Mouse (Mus musculus): ENCODE results near the gene Naa15. TPM values are rescaled to one million over a fixed set of nuclear protein-coding genes. Genes with fewer than 3 reads are reported as not detected.
A peak's percentile ranks its signal among the peaks of the same experiment; 100 is the strongest.

Gene Naa15
- polyA plus RNA-seq, 1 experiment from 2014 or later, result 48.4 TPM

DNA sequence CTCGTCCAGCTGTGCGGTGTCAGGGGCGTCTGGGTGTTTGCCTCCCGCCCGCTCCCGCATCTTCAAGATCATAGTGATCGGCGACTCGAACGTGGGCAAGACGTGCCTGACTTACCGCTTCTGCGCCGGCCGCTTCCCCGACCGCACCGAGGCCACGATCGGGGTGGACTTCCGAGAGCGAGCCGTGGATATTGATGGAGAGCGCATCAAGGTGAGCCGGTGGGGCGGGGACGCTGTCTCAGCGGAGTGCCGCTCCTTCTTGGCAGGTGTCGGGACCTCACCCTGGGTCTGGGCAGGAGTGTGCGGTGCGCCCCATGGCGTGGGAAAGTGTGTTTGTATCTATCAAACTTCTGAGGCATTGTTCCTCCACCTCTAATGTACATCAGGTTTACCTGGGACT, 69.4 kb downstream of the Naa15 start:
- ATAC-seq (replicated peaks; ENCODE audit: low FRiP score) (peak; percentile 7), DNase-seq (ENCODE audit: low spot score) (no peak)
- peak overlapping the region; percentile 93 for H3K9ac ChIP-seq (ENCODE audit: low read depth, low read length)
- H3K27ac ChIP-seq (ENCODE audit: low read depth, low read length), result peak overlapping the region; percentile 88
- under 1% methylated on average over 33 of the region's 33 CpGs for WGBS
- H3K9me3 ChIP-seq (ENCODE audit: control insufficient read depth, low read length), result no peaks in the 10 kb centered on the region
- H3K4me2 ChIP-seq, result peak overlapping the region; percentile 93
- peaks cover 16% of the 10 kb centered on the region for H3K4me1 ChIP-seq (replicated peaks; ENCODE audit: control insufficient read depth, insufficient read depth, low read length)
- H3K36me3 ChIP-seq (ENCODE audit: control insufficient read depth, insufficient read depth, low read length), result no peaks in the 10 kb centered on the region
- H3K27me3 ChIP-seq (replicated peaks; ENCODE audit: control insufficient read depth, insufficient read depth, low read length), result no peaks in the 10 kb centered on the region
- peak overlapping the region; percentile 84 for H3K4me3 ChIP-seq (ENCODE audit: low read depth, low read length)

DNA sequence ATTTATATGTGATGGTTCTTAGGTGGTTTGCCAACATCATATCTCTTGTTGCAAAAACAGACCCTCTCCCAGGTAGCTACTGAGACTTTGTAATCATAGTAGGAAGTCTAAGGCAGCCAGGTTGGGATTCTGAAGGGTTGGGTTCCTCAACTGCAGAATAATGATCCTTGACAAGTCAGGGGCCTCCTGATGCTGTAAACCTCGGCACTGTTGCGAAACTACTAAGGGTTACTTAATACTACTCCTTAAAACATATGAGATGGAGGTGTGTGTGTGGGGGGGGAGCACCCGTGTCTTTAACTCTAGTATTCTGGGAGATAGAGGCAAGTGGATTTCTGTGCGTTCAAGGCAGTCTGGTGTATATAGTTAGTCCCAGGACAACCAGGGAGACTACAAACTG, 70.4 kb downstream of the Naa15 start:
- Histone ChIP-seq H3K27ac (ENCODE audit: low read depth, low read length) (no peak overlapping the region), H3K27me3 (replicated peaks; ENCODE audit: control insufficient read depth, insufficient read depth, low read length) (no peaks in the 10 kb centered on the region), H3K9ac (ENCODE audit: low read depth, low read length) (no peak overlapping the region), H3K4me2 (peak overlapping the region; percentile 93), H3K4me1 (replicated peaks; ENCODE audit: control insufficient read depth, insufficient read depth, low read length) (peaks cover 16% of the 10 kb centered on the region), H3K36me3 (ENCODE audit: control insufficient read depth, insufficient read depth, low read length) (no peaks in the 10 kb centered on the region), H3K4me3 (ENCODE audit: low read depth, low read length) (peak overlapping the region; percentile 84; the same call in 1 of the 2 replicates), H3K9me3 (ENCODE audit: control insufficient read depth, low read length) (no peaks in the 10 kb centered on the region)
- ATAC-seq (replicated peaks; ENCODE audit: low FRiP score) (no peak), DNase-seq (ENCODE audit: low spot score) (no peak)
- 66% methylated on average over 4 of the region's 4 CpGs for WGBS

GRCm38 (mm10) chr3:51486491-51487195, 71.7 kb downstream of the Naa15 start:
- 87% methylated on average over 4 of the region's 4 CpGs for WGBS
- no peak overlapping the region for H3K4me3 ChIP-seq (ENCODE audit: low read depth, low read length)
- H3K4me1 ChIP-seq (replicated peaks; ENCODE audit: control insufficient read depth, insufficient read depth, low read length), result peaks cover 21% of the 10 kb centered on the region
- H3K9me3 ChIP-seq (ENCODE audit: control insufficient read depth, low read length), result no peaks in the 10 kb centered on the region
- H3K27me3 ChIP-seq (replicated peaks; ENCODE audit: control insufficient read depth, insufficient read depth, low read length), result no peaks in the 10 kb centered on the region
- no peak for ATAC-seq (replicated peaks; ENCODE audit: low FRiP score)
- H3K4me2 ChIP-seq, result no peak overlapping the region
- no peak overlapping the region for H3K27ac ChIP-seq (ENCODE audit: low read depth, low read length)
- no peak overlapping the region for H3K9ac ChIP-seq (ENCODE audit: low read depth, low read length)
- H3K36me3 ChIP-seq (ENCODE audit: control insufficient read depth, insufficient read depth, low read length), result no peaks in the 10 kb centered on the region
- no peak for DNase-seq (ENCODE audit: low spot score)

DNA sequence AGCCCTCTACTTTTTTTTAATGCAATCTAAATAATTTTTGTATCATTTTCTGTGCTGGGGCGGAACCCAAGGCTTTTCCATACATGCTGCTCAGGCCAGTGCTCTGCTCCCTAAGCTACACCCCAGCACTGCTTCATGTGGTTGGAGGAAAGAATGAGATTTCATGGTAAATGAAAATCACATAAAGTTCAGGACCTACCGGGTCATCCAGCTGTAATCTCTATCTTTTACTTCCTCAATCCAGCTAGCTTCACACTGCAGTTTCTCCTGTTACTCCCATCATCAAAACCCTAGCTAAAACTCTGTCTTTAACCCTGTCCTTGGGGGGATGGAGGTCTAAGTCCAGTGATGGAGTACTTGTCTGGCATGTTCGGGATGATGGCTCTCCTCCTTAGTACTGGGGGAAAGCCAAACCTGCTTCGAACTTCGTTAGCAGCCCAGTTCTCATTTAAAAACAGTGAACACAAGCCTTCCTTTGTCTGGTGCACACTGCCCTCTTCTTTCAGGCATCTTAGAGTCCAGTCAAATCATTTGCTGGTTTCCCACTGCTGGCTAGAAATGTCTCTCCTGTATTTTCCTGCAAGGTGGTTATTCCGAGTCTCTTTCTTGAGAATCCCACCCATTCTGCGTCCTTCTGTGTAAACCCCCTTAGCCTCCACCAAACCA, 75.3 kb downstream of the Naa15 start:
- DNase-seq (ENCODE audit: low spot score) (no peak), ATAC-seq (replicated peaks; ENCODE audit: low FRiP score) (no peak)
- H3K4me2 ChIP-seq, result no peak overlapping the region
- no peaks in the 10 kb centered on the region for H3K27me3 ChIP-seq (replicated peaks; ENCODE audit: control insufficient read depth, insufficient read depth, low read length)
- H3K36me3 ChIP-seq (ENCODE audit: control insufficient read depth, insufficient read depth, low read length), result peaks cover 4% of the 10 kb centered on the region; the same call in 1 of the 2 replicates
- WGBS, result 86% methylated on average over 7 of the region's 7 CpGs
- no peak overlapping the region for H3K27ac ChIP-seq (ENCODE audit: low read depth, low read length)
- H3K4me1 ChIP-seq (replicated peaks; ENCODE audit: control insufficient read depth, insufficient read depth, low read length), result peaks cover 6% of the 10 kb centered on the region
- no peak overlapping the region for H3K4me3 ChIP-seq (ENCODE audit: low read depth, low read length)
- H3K9me3 ChIP-seq (ENCODE audit: control insufficient read depth, low read length), result no peaks in the 10 kb centered on the region
- no peak overlapping the region for H3K9ac ChIP-seq (ENCODE audit: low read depth, low read length)

- Histone ChIP-seq H3K36me3 (ENCODE audit: control insufficient read depth, insufficient read depth, low read length) (peaks cover 4% of the 10 kb centered on the region; the same call in 1 of the 2 replicates), H3K27ac (ENCODE audit: low read depth, low read length) (no peak overlapping the region), H3K4me1 (replicated peaks; ENCODE audit: control insufficient read depth, insufficient read depth, low read length) (peaks cover 5% of the 10 kb centered on the region; the same call in 1 of the 2 replicates), H3K4me2 (no peak overlapping the region), H3K9me3 (ENCODE audit: control insufficient read depth, low read length) (no peaks in the 10 kb centered on the region), H3K4me3 (ENCODE audit: low read depth, low read length) (no peak overlapping the region), H3K27me3 (replicated peaks; ENCODE audit: control insufficient read depth, insufficient read depth, low read length) (no peaks in the 10 kb centered on the region), H3K9ac (ENCODE audit: low read depth, low read length) (no peak overlapping the region)
- WGBS, result 80% methylated on average over 13 of the region's 13 CpGs
- ATAC-seq (replicated peaks; ENCODE audit: low FRiP score) (no peak), DNase-seq (ENCODE audit: low spot score) (no peak)
Observed at GRCm38 (mm10) chr3:51493272-51493838, 78.4 kb downstream of the Naa15 start.

DNA sequence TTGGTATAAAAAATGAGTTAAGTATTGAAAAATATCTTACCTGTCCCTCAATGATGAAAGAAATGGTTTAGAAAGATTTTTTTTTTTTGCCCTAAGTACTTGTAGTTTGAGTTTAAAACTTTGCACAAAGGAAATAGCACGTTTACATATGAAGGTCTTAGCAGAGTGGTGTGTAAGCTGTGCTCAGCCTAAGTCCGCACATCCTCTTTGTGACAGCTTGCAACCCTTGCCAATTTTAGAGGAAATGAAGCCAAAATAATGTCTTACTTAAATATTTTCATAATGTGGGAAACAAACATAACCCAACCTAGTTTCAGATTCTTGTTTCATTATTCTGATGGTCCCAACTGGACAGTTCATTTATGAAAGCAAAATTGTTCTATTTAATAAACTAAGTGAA, 79.5 kb downstream of the Naa15 start:
- no peak overlapping the region for H3K9ac ChIP-seq (ENCODE audit: low read depth, low read length)
- no peak overlapping the region for H3K4me3 ChIP-seq (ENCODE audit: low read depth, low read length)
- H3K4me1 ChIP-seq (replicated peaks; ENCODE audit: control insufficient read depth, insufficient read depth, low read length), result peaks cover 5% of the 10 kb centered on the region; the same call in 1 of the 2 replicates
- no peaks in the 10 kb centered on the region for H3K27me3 ChIP-seq (replicated peaks; ENCODE audit: control insufficient read depth, insufficient read depth, low read length)
- no peak for DNase-seq (ENCODE audit: low spot score)
- H3K36me3 ChIP-seq (ENCODE audit: control insufficient read depth, insufficient read depth, low read length), result peaks cover 4% of the 10 kb centered on the region; the same call in 1 of the 2 replicates
- no peak overlapping the region for H3K4me2 ChIP-seq
- WGBS, result 88% methylated on average over 2 of the region's 2 CpGs
- no peak for ATAC-seq (replicated peaks; ENCODE audit: low FRiP score)
- H3K27ac ChIP-seq (ENCODE audit: low read depth, low read length), result no peak overlapping the region
- H3K9me3 ChIP-seq (ENCODE audit: control insufficient read depth, low read length), result no peaks in the 10 kb centered on the region

DNA sequence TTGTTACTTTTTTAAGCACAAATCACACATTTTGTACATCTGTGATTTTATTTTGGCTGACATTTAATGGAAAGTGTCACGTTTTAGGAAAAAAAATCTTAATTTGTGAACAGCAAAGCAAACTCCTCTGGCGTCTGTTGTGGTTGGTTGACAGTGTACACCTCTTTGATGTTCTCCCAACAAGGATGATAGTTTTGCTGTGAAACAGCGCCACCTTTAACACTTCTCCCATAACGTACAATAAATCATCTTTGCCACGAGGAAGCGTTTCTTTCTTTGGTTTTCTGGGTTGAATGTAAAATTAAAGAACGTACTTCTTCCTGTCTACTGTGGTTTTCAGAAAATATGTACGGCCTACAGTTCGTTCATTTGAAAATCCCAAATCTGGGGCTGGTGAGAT, 80.7 kb downstream of the Naa15 start:
- Histone ChIP-seq H3K27me3 (replicated peaks; ENCODE audit: control insufficient read depth, insufficient read depth, low read length) (no peaks in the 10 kb centered on the region), H3K9me3 (ENCODE audit: control insufficient read depth, low read length) (no peaks in the 10 kb centered on the region), H3K4me1 (replicated peaks; ENCODE audit: control insufficient read depth, insufficient read depth, low read length) (peaks cover 5% of the 10 kb centered on the region; the same call in 1 of the 2 replicates), H3K9ac (ENCODE audit: low read depth, low read length) (no peak overlapping the region), H3K4me2 (no peak overlapping the region), H3K4me3 (ENCODE audit: low read depth, low read length) (no peak overlapping the region), H3K27ac (ENCODE audit: low read depth, low read length) (no peak overlapping the region), H3K36me3 (ENCODE audit: control insufficient read depth, insufficient read depth, low read length) (peaks cover 4% of the 10 kb centered on the region; the same call in 1 of the 2 replicates)
- WGBS, result 86% methylated on average over 9 of the region's 9 CpGs
- ATAC-seq (replicated peaks; ENCODE audit: low FRiP score), result no peak
- DNase-seq (ENCODE audit: low spot score), result no peak

- Histone ChIP-seq H3K9me3 (ENCODE audit: control insufficient read depth, low read length) (no peaks in the 10 kb centered on the region), H3K4me2 (no peak overlapping the region), H3K27me3 (replicated peaks; ENCODE audit: control insufficient read depth, insufficient read depth, low read length) (no peaks in the 10 kb centered on the region), H3K4me1 (replicated peaks; ENCODE audit: control insufficient read depth, insufficient read depth, low read length) (no peaks in the 10 kb centered on the region), H3K36me3 (ENCODE audit: control insufficient read depth, insufficient read depth, low read length) (peaks cover 4% of the 10 kb centered on the region; the same call in 1 of the 2 replicates), H3K4me3 (ENCODE audit: low read depth, low read length) (no peak overlapping the region), H3K9ac (ENCODE audit: low read depth, low read length) (no peak overlapping the region), H3K27ac (ENCODE audit: low read depth, low read length) (no peak overlapping the region)
- 82% methylated on average over 1 of the region's 1 CpGs for WGBS
- no peak for DNase-seq (ENCODE audit: low spot score)
- ATAC-seq (replicated peaks; ENCODE audit: low FRiP score), result no peak
Observed at GRCm38 (mm10) chr3:51497978-51498377, 83.0 kb downstream of the Naa15 start.

Data from liver, embryonic 11.5 days (tissue).